Mouse (Mus musculus) embryo, embryonic 10 days (tissue): ENCODE measurements at regions not wholly inside any gene's neighbourhood (a gene's known extent, or its start where the extent isn't known, plus 50 kb on each side); places are given as distances from the start of the nearest gene placed in this dataset.
A peak's percentile ranks its signal among the peaks of the same experiment; 100 is the strongest.
"Not testable (repeated sequence)": the region's sequence is repeated elsewhere in the genome, so short reads cannot be mapped to it uniquely, and the experiment has no call there.

Source experiments
- DNase-seq: peaks from one replicate; pipeline ENCODE4 v3.0.0-alpha.2; 2015; ENCODE audit warnings: low spot score

- peak; percentile 88 for DNase-seq
These were observed 293.1 kb upstream of the Slc7a14 start for GRCm38 (mm10) chr3:31603237-31603636.

GRCm38 (mm10) chr3:31596581-31596980, 286.4 kb upstream of the Slc7a14 start:
- not testable (repeated sequence) for DNase-seq

- no peak for DNase-seq
These were observed 275.8 kb upstream of the Slc7a14 start for GRCm38 (mm10) chr3:31585971-31586370.

- no peak for DNase-seq
These were observed 263.7 kb upstream of the Slc7a14 start for GRCm38 (mm10) chr3:31573849-31574248.
